Mouse (Mus musculus): Measurements from ENCODE around the gene Patl2. TPM values are rescaled to one million over a fixed set of nuclear protein-coding genes. Genes with fewer than 3 reads are reported as not detected.

Patl2 gene
- total and polyA plus RNA-seq, 2 experiments from 2014 or later: 0.05 TPM; not detected in 1

DNA sequence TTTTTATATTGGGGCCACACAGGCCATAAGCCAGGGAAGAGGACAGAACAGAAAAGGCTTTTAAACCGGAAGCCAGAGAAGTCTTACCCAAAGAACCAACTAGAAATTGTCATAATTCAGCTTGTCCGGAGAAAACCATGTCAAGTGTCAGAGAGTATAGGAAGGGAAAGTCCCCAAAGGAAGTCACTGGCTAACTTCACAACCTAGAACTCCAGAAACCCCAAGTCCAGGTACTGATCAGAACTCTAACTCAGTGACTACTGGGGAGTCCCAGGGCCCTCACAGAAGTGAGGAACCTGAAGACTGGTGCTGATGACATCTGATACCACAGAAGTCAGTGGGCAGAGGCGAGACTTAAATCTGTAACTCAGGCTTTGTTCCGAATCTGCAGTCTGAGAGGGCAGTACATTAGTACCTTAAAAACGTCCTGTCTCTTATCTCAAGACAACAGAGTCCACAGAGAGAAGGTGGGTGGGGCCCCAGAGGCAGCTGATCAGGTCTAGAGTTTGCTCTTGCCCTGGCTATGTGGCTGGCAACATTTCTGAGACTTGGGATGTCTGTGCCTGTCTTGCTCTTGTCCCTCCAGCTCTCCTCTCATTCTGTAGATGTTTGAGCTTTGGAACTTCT is 48.0 kb downstream of the Patl2 start:
- Histone ChIP-seq H3K27me3 (ENCODE audit: control insufficient read depth, insufficient read depth, low read length) (no peaks in the 10 kb centered on the region), H3K4me1 (ENCODE audit: control insufficient read depth, insufficient read depth) (no peaks in the 10 kb centered on the region), H3K36me3 (replicated peaks; ENCODE audit: control insufficient read depth, insufficient read depth, low read length) (no peaks in the 10 kb centered on the region), H3K9ac (replicated peaks; ENCODE audit: low read depth, low read length) (no peak overlapping the region), H3K4me2 (ENCODE audit: low read depth, low read length) (no peak overlapping the region), H3K9me3 (replicated peaks; ENCODE audit: control insufficient read depth, low read length) (no peaks in the 10 kb centered on the region), H3K4me3 (ENCODE audit: low read depth, low read length) (no peak overlapping the region), H3K27ac (ENCODE audit: low read depth) (no peak overlapping the region)
- TF ChIP-seq CTCF (IDR thresholded peaks at IDR 0.05; ENCODE audit: low read depth) (no peak), EP300 (IDR thresholded peaks at IDR 0.05; ENCODE audit: low read depth) (no peak)
- WGBS: 51% methylated on average over 5 of the region's 5 CpGs
- ATAC-seq (ENCODE audit: insufficient read depth, low read depth) (no peak), DNase-seq (ENCODE audit: low spot score) (no peak)

DNA sequence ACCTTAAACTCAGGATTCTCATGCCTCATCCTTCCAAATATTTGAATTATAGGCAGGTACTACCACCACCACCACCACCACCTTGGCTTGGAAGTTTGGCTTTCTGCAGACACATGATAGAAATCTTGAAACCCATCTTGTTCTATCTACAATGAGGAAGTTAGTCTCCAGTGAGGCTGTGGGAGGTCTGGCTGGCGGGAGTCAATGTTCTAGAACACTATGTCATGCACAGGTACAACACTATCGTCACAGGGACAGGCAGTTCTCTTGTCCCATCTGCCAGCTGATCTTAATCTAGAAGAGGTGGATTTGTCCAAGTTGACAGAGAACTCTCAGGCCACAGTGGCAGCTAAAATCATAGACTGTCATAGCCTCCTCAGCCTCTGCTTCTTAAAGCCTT is 53.4 kb downstream of the Patl2 start:
- no peak overlapping the region for H3K27ac ChIP-seq (ENCODE audit: low read depth)
- no peaks in the 10 kb centered on the region for H3K36me3 ChIP-seq (replicated peaks; ENCODE audit: control insufficient read depth, insufficient read depth, low read length)
- WGBS: 63% methylated on average over 2 of the region's 2 CpGs
- TF ChIP-seq CTCF (IDR thresholded peaks at IDR 0.05; ENCODE audit: low read depth) (no peak), EP300 (IDR thresholded peaks at IDR 0.05; ENCODE audit: low read depth) (no peak)
- H3K9me3 ChIP-seq (replicated peaks; ENCODE audit: control insufficient read depth, low read length): no peaks in the 10 kb centered on the region
- no peak overlapping the region for H3K9ac ChIP-seq (replicated peaks; ENCODE audit: low read depth, low read length)
- DNase-seq (ENCODE audit: low spot score) (no peak), ATAC-seq (ENCODE audit: insufficient read depth, low read depth) (no peak)
- H3K4me1 ChIP-seq (ENCODE audit: control insufficient read depth, insufficient read depth): no peaks in the 10 kb centered on the region
- no peaks in the 10 kb centered on the region for H3K27me3 ChIP-seq (ENCODE audit: control insufficient read depth, insufficient read depth, low read length)
- no peak overlapping the region for H3K4me3 ChIP-seq (ENCODE audit: low read depth, low read length)
- H3K4me2 ChIP-seq (ENCODE audit: low read depth, low read length): no peak overlapping the region

- H3K4me3 ChIP-seq (ENCODE audit: low read depth, low read length): no peak overlapping the region
- H3K27ac ChIP-seq (ENCODE audit: low read depth): no peak overlapping the region
- 71% methylated on average over 2 of the region's 2 CpGs for WGBS
- no peaks in the 10 kb centered on the region for H3K9me3 ChIP-seq (replicated peaks; ENCODE audit: control insufficient read depth, low read length)
- no peak for DNase-seq (ENCODE audit: low spot score)
- no peak overlapping the region for H3K9ac ChIP-seq (replicated peaks; ENCODE audit: low read depth, low read length)
- no peak for ATAC-seq (ENCODE audit: insufficient read depth, low read depth)
- H3K4me2 ChIP-seq (ENCODE audit: low read depth, low read length): no peak overlapping the region
- H3K27me3 ChIP-seq (ENCODE audit: control insufficient read depth, insufficient read depth, low read length): no peaks in the 10 kb centered on the region
- H3K4me1 ChIP-seq (ENCODE audit: control insufficient read depth, insufficient read depth): no peaks in the 10 kb centered on the region
- no peaks in the 10 kb centered on the region for H3K36me3 ChIP-seq (replicated peaks; ENCODE audit: control insufficient read depth, insufficient read depth, low read length)
- no peak for TF ChIP-seq EP300 (IDR thresholded peaks at IDR 0.05; ENCODE audit: low read depth)
- TF ChIP-seq CTCF (IDR thresholded peaks at IDR 0.05; ENCODE audit: low read depth): no peak
Measured at GRCm38 (mm10) chr2:122132078-122132477, 53.9 kb downstream of the Patl2 start.

GRCm38 (mm10) chr2:122127635-122128034 is 58.4 kb downstream of the Patl2 start:
- WGBS: 87% methylated on average over 4 of the region's 4 CpGs
- peaks cover 7% of the 10 kb centered on the region; the same call in 1 of the 2 replicates for H3K4me1 ChIP-seq (ENCODE audit: control insufficient read depth, insufficient read depth)
- no peak for DNase-seq (ENCODE audit: low spot score)
- H3K27me3 ChIP-seq (ENCODE audit: control insufficient read depth, insufficient read depth, low read length): no peaks in the 10 kb centered on the region
- no peaks in the 10 kb centered on the region for H3K36me3 ChIP-seq (replicated peaks; ENCODE audit: control insufficient read depth, insufficient read depth, low read length)
- TF ChIP-seq CTCF (IDR thresholded peaks at IDR 0.05; ENCODE audit: low read depth): no peak
- no peak for TF ChIP-seq EP300 (IDR thresholded peaks at IDR 0.05; ENCODE audit: low read depth)
- no peak overlapping the region for H3K4me3 ChIP-seq (ENCODE audit: low read depth, low read length)
- H3K9ac ChIP-seq (replicated peaks; ENCODE audit: low read depth, low read length): no peak overlapping the region
- ATAC-seq (ENCODE audit: insufficient read depth, low read depth): no peak
- no peak overlapping the region for H3K27ac ChIP-seq (ENCODE audit: low read depth)
- no peak overlapping the region for H3K4me2 ChIP-seq (ENCODE audit: low read depth, low read length)
- H3K9me3 ChIP-seq (replicated peaks; ENCODE audit: control insufficient read depth, low read length): no peaks in the 10 kb centered on the region

- H3K9ac ChIP-seq (replicated peaks; ENCODE audit: low read depth, low read length): no peak overlapping the region
- no peak for TF ChIP-seq EP300 (IDR thresholded peaks at IDR 0.05; ENCODE audit: low read depth)
- no peak for TF ChIP-seq CTCF (IDR thresholded peaks at IDR 0.05; ENCODE audit: low read depth)
- no peaks in the 10 kb centered on the region for H3K27me3 ChIP-seq (ENCODE audit: control insufficient read depth, insufficient read depth, low read length)
- ATAC-seq (ENCODE audit: insufficient read depth, low read depth) (no peak), DNase-seq (ENCODE audit: low spot score) (no peak)
- 51% methylated on average over 5 of the region's 5 CpGs for WGBS
- no peak overlapping the region for H3K4me2 ChIP-seq (ENCODE audit: low read depth, low read length)
- H3K4me3 ChIP-seq (ENCODE audit: low read depth, low read length): no peak overlapping the region
- H3K27ac ChIP-seq (ENCODE audit: low read depth): no peak overlapping the region
- peaks cover 7% of the 10 kb centered on the region; the same call in 1 of the 2 replicates for H3K4me1 ChIP-seq (ENCODE audit: control insufficient read depth, insufficient read depth)
- H3K36me3 ChIP-seq (replicated peaks; ENCODE audit: control insufficient read depth, insufficient read depth, low read length): no peaks in the 10 kb centered on the region
- no peaks in the 10 kb centered on the region for H3K9me3 ChIP-seq (replicated peaks; ENCODE audit: control insufficient read depth, low read length)
Measured at GRCm38 (mm10) chr2:122126765-122127347, 59.1 kb downstream of the Patl2 start.

Data from heart, postnatal 0 days (tissue).